Mouse (Mus musculus) thymus, postnatal 36 days (tissue): Measurements from ENCODE around the gene Noa1.
A peak's percentile ranks its signal among the peaks of the same experiment; 100 is the strongest.

Source experiments
- DNase-seq, 2 experiments: peaks; one replicate each; pipeline ENCODE4 v3.0.0; 2022; ENCODE audit warnings: mixed read lengths in 2 of 2

The Noa1 gene

GRCm38 (mm10) chr5:77309924-77310772, at the start of gene Noa1, which contains the start of gene Polr2b:
Gene Noa1 (minus strand): TSS chr5:77310084.
Gene Polr2b (plus strand): TSS chr5:77310147.
- peak; percentile 98 to 99 for DNase-seq

GRCm38 (mm10) chr5:77358347-77358746, 48.5 kb upstream of the Noa1 start:
- peak; percentile 27 to 50 for DNase-seq

- peak; percentile 75 to 80 for DNase-seq
Measured at GRCm38 (mm10) chr5:77357405-77358149, 47.7 kb upstream of the Noa1 start.

GRCm38 (mm10) chr5:77355307-77356265, 45.7 kb upstream of the Noa1 start:
- DNase-seq, result no peak

GRCm38 (mm10) chr5:77354361-77354787, 44.5 kb upstream of the Noa1 start:
- DNase-seq, result peak; percentile 70 to 79

DNA sequence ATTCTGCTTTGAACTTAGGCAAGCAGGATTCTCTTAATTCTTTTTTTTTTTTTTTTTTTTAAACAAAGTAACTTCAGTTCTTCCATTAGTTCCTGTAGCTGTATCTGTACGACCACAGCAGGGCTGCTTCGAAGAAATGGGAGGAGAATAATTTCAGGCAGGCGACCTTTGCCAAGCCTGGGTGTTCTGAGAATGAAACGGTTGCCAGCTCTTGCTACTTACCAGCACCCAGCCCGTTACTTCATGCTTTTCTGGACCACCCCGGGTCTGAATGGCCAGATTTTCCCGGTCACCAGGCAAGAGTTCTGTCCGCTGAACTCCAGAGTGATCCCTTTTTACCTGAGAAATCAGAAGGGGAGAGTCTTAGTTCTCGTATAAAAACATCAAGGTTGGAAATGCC, 41.8 kb upstream of the Noa1 start:
- DNase-seq, result no peak

DNA sequence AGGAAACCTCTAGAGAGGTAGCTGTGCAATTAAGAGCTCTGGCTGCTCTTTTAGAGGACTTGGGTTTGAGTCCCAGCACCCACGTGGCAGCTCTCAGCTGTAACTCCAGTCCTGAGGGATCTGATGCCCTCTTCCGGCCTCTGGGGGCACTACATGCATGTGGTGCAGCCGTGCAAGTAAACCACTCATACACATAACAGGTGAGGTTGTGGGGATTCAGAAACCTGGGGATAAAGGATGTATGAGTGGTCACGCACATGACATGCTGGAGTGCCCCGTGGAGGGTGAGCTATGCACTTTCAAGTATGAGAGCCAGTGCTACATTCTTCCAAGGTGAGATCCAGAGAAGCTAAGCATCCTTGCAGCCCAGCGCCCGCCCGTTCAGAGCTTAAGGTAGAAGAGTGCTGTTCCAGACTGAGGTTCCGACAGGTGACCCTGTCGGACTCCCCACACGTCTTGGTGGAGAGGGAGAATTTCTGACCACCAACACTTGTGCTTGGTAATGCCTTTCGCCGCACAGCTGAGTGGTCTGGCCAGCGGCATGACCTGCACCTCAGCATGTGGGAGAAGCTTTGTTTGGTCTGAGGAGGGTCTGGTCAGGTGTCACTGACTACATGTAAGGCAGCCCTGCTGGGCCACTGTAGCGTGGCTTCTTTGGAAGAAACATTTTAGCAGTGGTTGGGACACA, 40.2 kb upstream of the Noa1 start:
- DNase-seq, result no peak

DNA sequence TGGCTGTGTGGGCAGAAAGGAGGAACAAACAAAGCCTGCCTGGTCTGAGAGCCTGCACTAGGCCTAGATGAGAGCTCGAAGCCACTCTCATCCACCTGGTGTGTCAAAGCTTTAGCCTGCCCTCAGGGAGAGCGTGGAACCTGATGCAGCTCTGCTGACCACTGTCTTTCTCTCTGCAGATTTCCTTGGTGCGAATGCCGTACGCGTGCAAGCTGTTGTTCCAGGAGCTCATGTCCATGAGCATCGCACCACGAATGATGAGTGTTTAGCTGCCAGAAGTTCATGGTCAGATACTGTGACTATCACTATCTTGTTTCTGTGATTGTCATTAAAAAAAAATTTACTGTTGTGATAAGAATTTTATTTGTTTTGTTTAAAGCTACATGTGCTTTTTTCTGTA, 39.0 kb upstream of the Noa1 start:
- no peak for DNase-seq

- no peak for DNase-seq
Measured at GRCm38 (mm10) chr5:77340033-77340432, 30.1 kb upstream of the Noa1 start.

- DNase-seq, result no peak
Measured at GRCm38 (mm10) chr5:77330154-77330553, 20.3 kb upstream of the Noa1 start.

- no peak for DNase-seq
Measured at GRCm38 (mm10) chr5:77324936-77325335, 15.1 kb upstream of the Noa1 start.

GRCm38 (mm10) chr5:77314986-77315385, 5.1 kb upstream of the Noa1 start:
- DNase-seq, result no peak

DNA sequence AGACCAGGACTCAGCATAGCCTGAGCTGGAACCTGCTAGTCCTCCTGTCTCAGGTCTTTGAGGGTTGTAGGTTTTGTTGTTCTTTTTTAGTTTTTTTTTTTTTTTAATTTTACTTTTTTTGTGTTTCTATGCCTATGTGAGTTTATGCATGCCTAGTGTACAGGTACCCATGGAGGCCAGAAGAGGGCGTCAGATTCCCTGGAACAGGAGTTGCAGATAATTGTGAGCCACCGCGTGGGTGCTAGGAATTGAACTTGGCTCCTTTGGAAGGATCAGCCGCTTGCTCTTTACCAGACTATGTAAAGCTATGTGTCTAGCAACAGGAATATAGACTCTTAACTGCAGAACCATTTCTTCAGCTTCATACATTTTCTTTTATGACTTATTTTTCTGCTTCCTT, 4.3 kb upstream of the Noa1 start:
- no peak for DNase-seq

GRCm38 (mm10) chr5:77309051-77309906, 605 bp downstream of the Noa1 start:
- DNase-seq, result peak in 1 of 2 experiments; percentile 66

DNA sequence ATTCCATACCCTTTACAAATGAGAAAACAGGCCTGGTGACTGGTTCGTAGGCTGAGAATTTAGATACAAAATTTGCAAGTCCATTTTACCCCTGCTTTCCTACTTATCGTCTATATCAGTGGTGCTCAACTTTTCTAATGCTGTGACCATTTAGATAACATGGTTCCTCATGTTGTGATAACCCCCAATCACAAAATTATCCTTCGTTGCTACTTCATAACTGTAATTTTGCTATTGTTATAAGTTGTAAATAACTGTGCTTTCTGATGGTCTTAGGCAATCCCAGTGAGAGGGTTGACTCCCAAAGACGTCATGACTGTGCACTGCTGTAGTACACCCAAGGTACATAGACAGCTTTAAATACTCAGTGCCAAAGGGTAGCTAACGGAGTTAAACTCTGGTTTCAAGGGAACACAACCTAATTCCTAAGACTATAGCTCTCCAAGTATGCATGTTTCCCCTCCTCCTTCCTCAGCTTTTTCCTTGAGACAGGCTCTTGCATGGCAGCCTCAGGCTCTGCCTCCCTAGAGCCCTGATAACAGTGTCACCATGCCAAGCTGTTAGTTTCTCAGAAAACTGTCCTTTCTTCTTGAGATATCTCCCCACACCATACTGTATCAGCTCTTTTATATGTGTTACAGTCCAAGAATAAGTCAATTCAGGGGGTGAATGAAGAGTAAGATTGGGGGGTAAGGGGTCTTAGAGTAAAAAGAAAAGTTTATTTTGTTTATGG, 1.9 kb downstream of the Noa1 start:
- DNase-seq, result no peak

DNA sequence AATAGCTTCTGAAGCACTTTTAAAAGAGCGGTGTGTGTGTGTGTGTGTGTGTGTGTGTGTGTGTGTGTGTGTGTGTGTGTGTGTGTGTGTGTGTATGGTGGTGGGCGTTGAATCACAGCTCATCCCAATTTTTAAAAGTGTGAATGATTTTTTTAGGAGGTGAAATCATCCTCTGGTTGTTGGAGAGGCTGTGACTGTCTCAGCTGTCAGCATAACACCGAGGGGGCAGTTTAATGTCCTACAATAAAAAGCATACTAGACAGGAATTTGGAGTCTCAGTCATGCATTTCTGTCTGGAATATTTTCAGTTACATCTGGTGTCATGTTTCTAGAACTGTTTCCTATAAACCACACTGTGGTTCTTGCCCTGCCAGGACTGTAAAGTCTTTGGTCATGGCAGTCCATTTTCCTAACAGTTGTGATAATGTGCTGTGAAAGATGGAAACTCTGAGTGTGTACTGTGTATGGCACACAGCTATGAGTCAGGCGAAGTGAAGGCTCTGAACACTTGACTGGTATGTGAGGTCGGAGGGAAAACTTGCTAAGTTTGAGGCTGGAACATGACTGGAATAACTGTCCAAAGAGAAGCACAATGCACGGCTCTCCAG, 8.5 kb downstream of the Noa1 start:
- no peak for DNase-seq

DNA sequence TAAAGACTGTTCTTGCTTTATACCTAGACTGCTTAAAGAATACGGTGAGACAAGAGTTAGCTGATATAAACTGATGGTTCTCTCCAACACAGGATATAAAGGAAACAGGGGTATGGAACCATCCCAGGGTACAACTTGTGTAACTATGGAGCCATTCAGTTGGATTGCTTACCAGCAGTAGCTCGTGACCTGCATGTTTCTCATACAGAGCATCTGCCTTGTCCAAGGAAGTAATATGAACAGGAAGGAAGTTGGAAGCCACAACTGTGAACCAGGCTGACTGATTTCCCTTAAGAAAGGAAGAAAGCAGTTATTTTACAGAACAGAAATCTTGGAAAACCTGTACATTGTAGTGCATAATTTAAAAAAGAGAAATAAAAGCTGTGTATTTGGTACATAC, 10.4 kb downstream of the Noa1 start:
- no peak for DNase-seq

DNA sequence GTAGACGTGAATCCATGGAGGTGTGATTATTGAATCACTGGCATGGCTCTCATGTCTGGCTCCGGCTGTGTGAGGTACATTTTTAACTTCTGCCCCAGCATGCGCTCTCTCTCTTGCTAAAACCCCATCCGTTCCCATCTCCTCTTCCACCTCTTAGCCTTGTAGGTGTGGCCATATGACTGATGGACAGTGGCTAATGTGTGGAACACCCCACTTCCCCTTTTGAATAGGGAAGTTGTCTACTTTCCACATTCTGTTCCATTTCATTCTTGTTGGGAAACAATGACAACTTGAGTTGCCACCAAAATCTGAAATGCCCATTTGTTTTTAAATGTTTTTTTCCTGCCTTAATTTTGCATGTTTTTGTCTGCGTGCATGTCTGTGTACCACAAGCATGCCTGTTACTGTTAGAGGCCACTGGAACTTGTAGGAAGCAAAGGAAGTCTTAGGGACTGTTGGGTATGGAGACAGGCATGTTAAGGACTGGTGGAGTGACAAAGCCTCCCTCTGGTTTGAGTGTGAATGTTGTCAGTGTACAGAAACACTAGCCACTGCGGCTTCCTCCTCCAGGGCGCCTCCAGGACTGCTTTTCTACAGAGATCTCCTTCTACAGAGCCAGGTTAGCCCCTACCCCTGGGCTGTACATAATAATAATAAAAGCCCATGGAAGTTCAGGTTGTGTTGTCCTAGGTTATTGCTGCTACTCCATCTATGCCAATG, 16.9 kb downstream of the Noa1 start:
- DNase-seq, result no peak

DNA sequence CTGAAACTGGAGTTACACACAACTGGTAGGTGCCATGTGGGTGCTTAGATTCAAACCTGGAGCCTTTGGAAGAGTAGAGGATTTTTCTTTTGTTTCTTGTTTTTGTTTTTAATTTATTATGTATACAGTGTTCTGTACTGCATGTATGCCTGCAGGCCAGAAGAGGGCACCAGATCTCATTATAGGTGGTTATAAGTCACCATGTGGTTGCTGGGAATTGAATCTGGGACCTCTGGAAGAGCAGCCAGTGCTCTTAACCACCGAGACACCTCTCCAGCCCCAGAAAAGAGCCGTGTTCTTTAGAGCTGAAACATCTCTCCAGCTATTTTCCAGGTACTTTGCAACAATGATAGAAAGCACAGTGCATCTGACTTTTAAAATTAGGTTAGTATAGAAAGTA, 19.3 kb downstream of the Noa1 start:
- DNase-seq, result no peak
